Mouse (Mus musculus): ENCODE measurements around the gene Esyt2.

GRCm38 (mm10) chr12:116276961-116277360 is 4.0 kb upstream of the Esyt2 start:
- TF ChIP-seq POLR2A (IDR thresholded peaks at IDR 0.05; ENCODE audit: insufficient read length, low read depth) = no peak
- no peak for TF ChIP-seq USF1 (IDR thresholded peaks at IDR 0.05; ENCODE audit: low read depth)
- no peak for TF ChIP-seq MAX (IDR thresholded peaks at IDR 0.05; ENCODE audit: low read depth)
- no peak for TF ChIP-seq MYOG (IDR thresholded peaks at IDR 0.05; ENCODE audit: control insufficient read depth in 1 of 3, insufficient read depth in 1 of 3, insufficient read length in 2 of 3, low read depth in 2 of 3)
- TF ChIP-seq TCF3 (IDR thresholded peaks at IDR 0.05; ENCODE audit: insufficient read length, low read depth) = no peak
- TF ChIP-seq POLR2AphosphoS2 (IDR thresholded peaks at IDR 0.05; ENCODE audit: insufficient read length, low read depth) = no peak
- TF ChIP-seq E2F4 (IDR thresholded peaks at IDR 0.05; ENCODE audit: insufficient read depth) = no peak

Measured in myocyte (in vitro differentiated cells).